Mouse (Mus musculus) adrenal gland, adult 2 months (tissue): ENCODE measurements around the gene Gdpgp1. TPM values are rescaled to one million over a fixed set of nuclear protein-coding genes. Genes with fewer than 3 reads are reported as not detected.

Experiments used
- DNase-seq: peaks from one replicate; pipeline ENCODE4 v3.0.0; 2021
- polyA plus RNA-seq: library from polyadenylated mRNA; depleted of rRNA; stranded (reverse); fragments of >200 nt; gene quantifications from 2 replicates; pipeline ENCODE4 v1.2.3, GENCODE M21; 2012
- total RNA-seq, 2 experiments: library from RNA; stranded (reverse); gene quantifications; 2 replicates each; pipeline ENCODE4 v1.2.3; 2021

Gdpgp1 gene
- total and polyA plus RNA-seq, 3 experiments = 2.9 to 4.6 (median 3.6) TPM

DNA sequence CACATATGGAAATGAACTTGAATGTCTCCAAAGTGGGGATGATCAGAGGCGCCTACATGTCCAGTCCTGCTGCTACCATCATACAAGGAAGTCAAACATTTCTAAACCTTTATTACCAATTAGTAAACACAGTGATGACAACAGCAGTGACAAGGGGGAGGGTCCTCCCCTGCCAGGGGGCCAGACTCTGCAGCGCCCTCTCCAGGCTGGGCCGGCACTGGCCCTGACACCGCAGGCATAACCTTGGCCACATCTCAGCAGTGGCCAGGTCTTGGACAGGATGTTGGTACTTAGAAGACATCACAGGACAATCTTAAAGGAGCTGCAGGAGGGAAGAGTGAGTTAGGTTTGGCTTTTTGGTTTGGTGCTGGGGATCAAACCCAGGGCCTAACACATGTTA, 5.6 kb upstream of the Gdpgp1 start:
- no peak for DNase-seq

- no peak for DNase-seq
Measured at GRCm38 (mm10) chr7:80230196-80230595, 2.5 kb upstream of the Gdpgp1 start.

DNA sequence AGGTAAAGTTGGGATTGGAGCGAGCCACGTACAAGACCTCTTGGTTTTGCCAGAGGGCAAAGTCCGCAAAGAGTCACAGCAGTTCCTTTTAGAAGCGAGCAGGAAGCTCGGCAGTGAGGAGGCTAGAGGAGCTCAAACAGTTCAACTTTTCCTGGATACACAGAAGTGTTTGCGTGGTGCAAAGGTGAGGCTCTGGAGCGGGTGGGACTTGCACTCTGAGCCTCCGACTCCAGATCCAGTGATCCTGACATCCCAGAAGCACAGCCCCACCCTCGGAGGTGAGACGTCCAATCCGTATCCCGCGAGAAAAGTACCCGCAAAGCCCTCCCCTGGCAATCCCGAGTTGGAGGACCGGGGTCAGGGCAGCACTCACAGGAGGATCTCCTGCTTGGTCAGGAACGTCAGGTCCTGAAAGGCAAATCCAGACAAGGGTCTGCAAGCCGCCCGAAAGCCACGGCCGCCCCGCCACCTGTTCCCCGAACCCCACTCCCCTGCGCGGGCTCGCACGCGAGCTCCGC, 635 bp upstream of the Gdpgp1 start:
- no peak for DNase-seq

- no peak for DNase-seq
Measured at GRCm38 (mm10) chr7:80233799-80234198, 1.1 kb downstream of the Gdpgp1 start.

GRCm38 (mm10) chr7:80238542-80238941, 5.9 kb downstream of the Gdpgp1 start:
- no peak for DNase-seq

GRCm38 (mm10) chr7:80241661-80242060, 9.0 kb downstream of the Gdpgp1 start:
- DNase-seq = peak; percentile 43

DNA sequence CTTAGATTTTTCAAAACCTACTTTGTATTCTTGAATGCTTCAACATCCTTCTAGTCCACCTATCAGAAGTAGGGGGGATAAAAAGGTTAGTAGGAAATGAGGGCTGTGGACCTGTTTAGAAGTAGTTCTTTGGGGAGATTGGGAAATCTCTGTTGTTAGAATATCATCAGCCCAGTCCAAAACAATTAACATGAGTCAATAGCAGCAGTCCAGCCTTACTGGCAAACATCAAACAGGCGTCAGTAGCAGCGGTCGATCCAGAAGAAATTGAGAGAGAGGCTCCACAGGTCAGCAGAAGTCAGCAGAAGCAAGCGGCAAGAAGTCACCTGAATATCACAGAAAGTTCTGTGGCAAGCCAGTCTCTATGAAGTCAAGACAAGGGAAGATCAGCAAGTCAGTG, 12.2 kb downstream of the Gdpgp1 start:
- no peak for DNase-seq

DNA sequence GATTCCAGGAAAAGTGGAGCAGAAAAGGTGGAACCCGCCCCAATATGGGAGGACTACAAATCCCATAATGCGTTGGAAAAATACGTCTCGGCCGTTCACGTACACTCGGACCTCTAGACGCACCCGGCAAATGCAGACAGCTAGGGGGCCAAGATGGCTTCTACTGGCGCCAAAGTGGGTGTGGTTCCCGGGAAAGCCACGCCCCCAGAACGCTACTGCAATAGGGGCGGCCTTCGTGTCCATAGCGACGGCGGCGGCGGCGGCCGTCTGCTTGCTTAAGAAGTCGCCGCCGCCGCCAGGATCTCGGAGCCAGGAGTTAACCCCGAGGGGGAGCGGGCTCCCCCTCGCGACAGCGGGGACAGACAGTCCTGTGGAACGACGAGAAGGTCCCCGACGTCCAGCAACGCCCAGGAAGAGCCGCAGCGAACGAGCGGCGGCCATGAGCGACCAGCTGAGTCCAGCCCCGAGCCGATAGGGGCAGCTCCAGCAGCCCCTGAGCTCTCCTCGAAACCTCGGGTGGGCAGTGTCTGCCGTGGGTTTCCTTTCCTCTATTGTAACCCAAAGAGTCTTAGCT, 13.6 kb downstream of the Gdpgp1 start, which contains the start of gene Ttll13:
Gene Ttll13, plus strand, starts transcription at position 229 of the 574 bp plus-strand sequence.
- peak; percentile 99 for DNase-seq

GRCm38 (mm10) chr7:80246859-80247258, 14.2 kb downstream of the Gdpgp1 start:
- no peak for DNase-seq

- DNase-seq = no peak
Measured at GRCm38 (mm10) chr7:80252437-80252836, 19.8 kb downstream of the Gdpgp1 start.

DNA sequence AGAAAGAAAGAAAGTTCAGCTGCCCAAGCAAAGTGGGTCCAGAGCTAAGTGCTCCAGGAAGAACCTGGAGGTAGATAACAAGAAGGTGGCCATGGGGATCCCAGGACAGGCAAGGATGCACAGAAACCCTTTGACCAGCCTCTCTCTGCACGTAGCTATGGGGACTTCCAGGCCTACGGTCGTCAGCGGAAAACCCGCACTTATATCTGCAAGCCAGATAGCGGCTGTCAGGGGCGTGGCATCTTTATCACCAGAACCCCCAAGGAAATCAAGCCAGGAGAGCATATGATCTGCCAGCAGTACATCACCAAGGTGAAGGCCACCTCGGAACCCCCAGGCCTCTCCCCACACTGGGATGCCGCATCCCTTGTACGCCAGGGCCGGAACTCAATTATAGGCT, 20.2 kb downstream of the Gdpgp1 start:
- DNase-seq = no peak

DNA sequence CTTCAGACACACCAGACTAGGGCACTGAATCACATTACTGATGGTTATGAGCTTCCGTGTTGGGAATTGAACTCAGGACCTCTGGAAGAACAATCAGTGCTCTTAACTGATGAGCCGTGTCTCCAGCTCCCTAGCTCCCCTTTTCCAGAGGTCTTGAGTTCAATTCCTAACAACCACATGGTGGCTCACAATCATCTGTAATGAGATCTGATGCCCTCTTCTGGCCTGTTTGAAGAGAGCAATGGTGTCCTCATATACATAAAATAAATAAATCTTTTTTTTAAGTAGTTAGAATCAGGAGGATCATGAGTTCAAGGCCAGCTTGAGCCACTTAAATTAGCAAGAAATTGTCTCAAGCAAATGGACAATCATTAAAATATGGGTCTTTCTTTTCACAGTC, 23.3 kb downstream of the Gdpgp1 start:
- no peak for DNase-seq

GRCm38 (mm10) chr7:80257706-80258105, 25.0 kb downstream of the Gdpgp1 start:
- DNase-seq = no peak

GRCm38 (mm10) chr7:80260625-80261371, 28.1 kb downstream of the Gdpgp1 start, which contains the start of gene Ngrn:
Gene Ngrn (plus strand): TSS chr7:80261215.
- DNase-seq = peak; percentile 91

GRCm38 (mm10) chr7:80261372-80261990, 28.8 kb downstream of the Gdpgp1 start:
- no peak for DNase-seq

DNA sequence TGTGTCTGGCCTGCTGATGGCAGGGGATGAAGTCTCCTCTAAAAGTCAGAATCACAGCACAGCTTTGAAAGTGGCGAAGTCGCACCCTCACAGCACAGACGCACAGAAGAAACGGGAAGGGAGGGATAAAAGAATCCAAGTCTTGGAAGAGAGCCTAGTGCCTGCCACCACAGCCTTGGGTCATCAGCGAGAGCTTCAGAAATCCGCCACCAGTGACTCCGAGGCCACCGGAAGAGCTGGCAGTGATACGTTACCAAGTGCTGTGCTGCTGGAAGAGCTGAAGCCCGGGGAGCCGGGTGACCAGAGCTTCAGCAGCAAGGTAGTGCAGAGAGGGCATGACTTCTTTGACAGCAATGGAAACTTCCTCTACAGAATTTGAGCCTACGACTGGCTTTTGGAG, 31.9 kb downstream of the Gdpgp1 start:
- peak; percentile 75 for DNase-seq

- DNase-seq = no peak
Measured at GRCm38 (mm10) chr7:80267764-80268163, 35.1 kb downstream of the Gdpgp1 start.

- DNase-seq = peak; percentile 96
Measured at GRCm38 (mm10) chr7:80268897-80269750, 36.5 kb downstream of the Gdpgp1 start, which contains the start of gene Vps33b. Gene Vps33b (plus strand): TSS chr7:80269649.

- peak; percentile 68 for DNase-seq
Measured at GRCm38 (mm10) chr7:80269751-80270255, 37.1 kb downstream of the Gdpgp1 start.

DNA sequence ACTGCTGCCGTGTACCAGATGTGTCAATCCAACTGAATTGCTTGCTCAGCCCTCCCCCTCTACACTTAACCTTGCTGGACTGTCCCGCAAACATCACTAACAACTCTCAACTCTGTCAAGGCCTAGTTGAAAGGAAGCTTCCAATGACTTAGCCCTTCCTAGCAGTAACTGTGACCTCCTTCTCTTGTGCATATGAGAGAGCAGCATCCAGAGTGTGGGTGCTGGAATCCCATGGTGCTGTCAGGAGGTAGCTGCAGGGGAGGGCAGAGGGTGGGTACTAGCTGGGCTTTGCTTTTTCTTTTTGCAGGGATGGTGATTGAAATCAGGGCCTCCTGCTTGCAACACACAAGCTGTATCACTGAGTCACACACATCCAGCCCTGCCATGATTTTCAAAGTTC, 40.8 kb downstream of the Gdpgp1 start:
- peak; percentile 59 for DNase-seq

GRCm38 (mm10) chr7:80276374-80276773, 43.7 kb downstream of the Gdpgp1 start:
- DNase-seq = no peak

GRCm38 (mm10) chr7:80280032-80280431, 47.4 kb downstream of the Gdpgp1 start:
- no peak for DNase-seq
